Mouse (Mus musculus) stomach, postnatal 0 days (tissue): ENCODE results near the gene Kalrn. TPM values are rescaled to one million over a fixed set of nuclear protein-coding genes. Genes with fewer than 3 reads are reported as not detected.
A peak's percentile ranks its signal among the peaks of the same experiment; 100 is the strongest.

Experiments
- ATAC-seq: fragments of 200-750 bp; cut with Nextera tagmentation; 2 replicates; pipeline ENCODE4 v1.8.0; 2017; ENCODE audit not compliant: low FRiP score, low TSS enrichment
- DNase-seq: peaks from one replicate; pipeline ENCODE4 v3.0.0-alpha.2; 2016; ENCODE audit warnings: low spot score
- H3K27ac ChIP-seq: fragments of 300-500 bp; sonication (generic); replicated peaks from 2 replicates; pipeline ENCODE4 v1.5.1; 2014; ENCODE audit warnings: mild to moderate bottlenecking, control low read depth
- H3K27me3 ChIP-seq: fragments of 300-500 bp; sonication (generic); 2 replicates; pipeline ENCODE4 v1.6.1; 2014; ENCODE audit warnings: low read length; ENCODE audit not compliant: control insufficient read depth, insufficient read depth
- H3K36me3 ChIP-seq: fragments of 300-500 bp; sonication (generic); 2 replicates; pipeline ENCODE4 v1.6.1; 2014; ENCODE audit warnings: low read length, mixed read lengths; ENCODE audit not compliant: control insufficient read depth, insufficient read depth
- H3K4me1 ChIP-seq: fragments of 300-500 bp; sonication (generic); replicated peaks from 2 replicates; pipeline ENCODE4 v1.6.1; 2014; ENCODE audit warnings: antibody characterized with exemption; ENCODE audit not compliant: control insufficient read depth, insufficient read depth
- H3K4me2 ChIP-seq: fragments of 300-500 bp; sonication (generic); replicated peaks from 2 replicates; pipeline ENCODE4 v1.6.1; 2014; ENCODE audit warnings: low read depth, mild to moderate bottlenecking, control low read depth, moderate library complexity
- H3K4me3 ChIP-seq: fragments of 300-500 bp; sonication (generic); 2 replicates; pipeline ENCODE4 v1.5.1; 2014; ENCODE audit warnings: low read depth, low read length, control low read depth
- H3K9ac ChIP-seq: fragments of 300-500 bp; sonication (generic); 2 replicates; pipeline ENCODE4 v1.6.1; 2014; ENCODE audit warnings: mild to moderate bottlenecking, low read length, control low read depth, mixed read lengths
- H3K9me3 ChIP-seq: fragments of 300-500 bp; sonication (generic); 2 replicates; pipeline ENCODE4 v1.6.1; 2016; ENCODE audit warnings: low read length; ENCODE audit not compliant: control insufficient read depth
- CTCF ChIP-seq: IDR thresholded peaks from 2 replicates; pipeline ENCODE4 v1.5.1; 2016; ENCODE audit warnings: antibody characterized with exemption, low read depth, mild to moderate bottlenecking, moderate library complexity
- EP300 ChIP-seq: optimal IDR thresholded peaks from 2 replicates; pipeline ENCODE3; 2016; ENCODE audit warnings: antibody characterized with exemption
- WGBS: fragments of 180-500 bp; shearing (Covaris S2); extraction: QIAGEN DNeasy Blood & Tissue Kit; methylation state at CpG from one replicate; pipeline ENCODE4 v1.1.7; 2014; 5-methylcytosine and 5-hydroxymethylcytosine counted together
- polyA plus RNA-seq: library from polyadenylated mRNA; unstranded; fragments of >200 nt; fragmentation: Nextera tagmentation; extraction: Ambion mirVana; gene quantifications from 2 replicates; pipeline ENCODE4 v1.2.1, GENCODE M21; 2015

Kalrn gene
- polyA plus RNA-seq, 1 experiment from 2014 or later: 14.4 TPM

GRCm38 (mm10) chr16:34047006-34047360 lies 526.3 kb downstream of the Kalrn start:
- no peaks in the 10 kb centered on the region for H3K27me3 ChIP-seq
- H3K9ac ChIP-seq: no peak overlapping the region
- ATAC-seq (no peak), DNase-seq (no peak)
- H3K36me3 ChIP-seq: no peaks in the 10 kb centered on the region
- no peak overlapping the region for H3K27ac ChIP-seq
- H3K4me1 ChIP-seq: no peaks in the 10 kb centered on the region
- no peaks in the 10 kb centered on the region for H3K9me3 ChIP-seq
- H3K4me2 ChIP-seq: no peak overlapping the region
- H3K4me3 ChIP-seq: no peak overlapping the region
- TF ChIP-seq CTCF: no peak
- no peak for TF ChIP-seq EP300
- WGBS: 68% methylated on average over 4 of the region's 4 CpGs

- H3K36me3 ChIP-seq: no peaks in the 10 kb centered on the region
- no peak for ATAC-seq
- TF ChIP-seq CTCF (no peak), EP300 (no peak)
These were observed 526.9 kb downstream of the Kalrn start for GRCm38 (mm10) chr16:34046268-34047005.

GRCm38 (mm10) chr16:34044539-34044938 lies 528.8 kb downstream of the Kalrn start:
- Histone ChIP-seq H3K4me3 (no peak overlapping the region), H3K36me3 (no peaks in the 10 kb centered on the region), H3K4me1 (no peaks in the 10 kb centered on the region), H3K27ac (no peak overlapping the region), H3K9ac (no peak overlapping the region), H3K9me3 (no peaks in the 10 kb centered on the region), H3K4me2 (no peak overlapping the region), H3K27me3 (no peaks in the 10 kb centered on the region)
- 64% methylated on average over 8 of the region's 8 CpGs for WGBS
- no peak for DNase-seq
- ATAC-seq: peak; percentile 62; the same call in 1 of the 2 replicates
- no peak for TF ChIP-seq CTCF
- no peak for TF ChIP-seq EP300

More at GRCm38 (mm10) chr16:34046268-34047005, 526.9 kb downstream of the Kalrn start:
- Histone ChIP-seq H3K4me1 (no peaks in the 10 kb centered on the region), H3K27ac (no peak overlapping the region), H3K4me2 (no peak overlapping the region), H3K9ac (no peak overlapping the region), H3K9me3 (no peaks in the 10 kb centered on the region), H3K27me3 (no peaks in the 10 kb centered on the region), H3K4me3 (no peak overlapping the region)
- 63% methylated on average over 13 of the region's 13 CpGs for WGBS
- DNase-seq: no peak

GRCm38 (mm10) chr16:34043048-34043795 lies 530.1 kb downstream of the Kalrn start:
- DNase-seq (no peak), ATAC-seq (no peak)
- WGBS: 91% methylated on average over 6 of the region's 6 CpGs
- H3K4me2 ChIP-seq: no peak overlapping the region
- H3K4me1 ChIP-seq: no peaks in the 10 kb centered on the region
- no peaks in the 10 kb centered on the region for H3K9me3 ChIP-seq
- H3K9ac ChIP-seq: no peak overlapping the region
- TF ChIP-seq EP300: no peak
- TF ChIP-seq CTCF: no peak
- H3K27me3 ChIP-seq: no peaks in the 10 kb centered on the region
- no peak overlapping the region for H3K27ac ChIP-seq
- no peaks in the 10 kb centered on the region; the same call in 1 of the 2 replicates for H3K36me3 ChIP-seq
- no peak overlapping the region for H3K4me3 ChIP-seq

GRCm38 (mm10) chr16:34042586-34042985 lies 530.7 kb downstream of the Kalrn start:
- Histone ChIP-seq H3K4me1 (no peaks in the 10 kb centered on the region), H3K27ac (no peak overlapping the region), H3K27me3 (no peaks in the 10 kb centered on the region), H3K4me2 (no peak overlapping the region), H3K4me3 (no peak overlapping the region), H3K36me3 (no peaks in the 10 kb centered on the region; the same call in 1 of the 2 replicates), H3K9me3 (no peaks in the 10 kb centered on the region), H3K9ac (no peak overlapping the region)
- ATAC-seq (no peak), DNase-seq (no peak)
- 84% methylated on average over 4 of the region's 4 CpGs for WGBS
- TF ChIP-seq CTCF (no peak), EP300 (no peak)

DNA sequence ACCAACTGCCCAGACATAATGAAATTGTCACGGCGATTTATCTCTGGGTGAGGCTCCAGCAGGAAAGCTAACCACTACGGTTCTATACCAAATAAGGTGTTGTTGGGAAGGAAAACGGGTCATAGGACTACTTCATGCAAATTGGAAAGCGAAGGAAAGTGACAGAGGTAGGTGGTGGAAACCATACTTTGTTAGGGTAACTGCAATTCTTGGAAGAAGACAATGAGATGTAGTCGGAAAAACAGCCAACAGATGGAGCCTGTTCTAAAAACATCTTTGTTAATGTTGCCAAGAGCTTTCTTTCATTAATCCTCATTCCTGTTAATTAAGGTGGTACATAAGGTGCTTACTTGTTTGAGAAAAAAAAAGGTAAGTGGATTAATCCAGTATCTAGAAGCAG lies 533.1 kb downstream of the Kalrn start:
- TF ChIP-seq CTCF (peak; percentile 25; the same call in 1 of the 2 replicates), EP300 (no peak)
- no peak overlapping the region for H3K9ac ChIP-seq
- WGBS: 76% methylated on average over 6 of the region's 6 CpGs
- H3K36me3 ChIP-seq: no peaks in the 10 kb centered on the region; the same call in 1 of the 2 replicates
- no peak for ATAC-seq
- no peaks in the 10 kb centered on the region for H3K27me3 ChIP-seq
- H3K4me1 ChIP-seq: no peaks in the 10 kb centered on the region
- no peak overlapping the region for H3K4me3 ChIP-seq
- H3K4me2 ChIP-seq: no peak overlapping the region
- H3K27ac ChIP-seq: no peak overlapping the region
- H3K9me3 ChIP-seq: no peaks in the 10 kb centered on the region
- DNase-seq: no peak
